Mouse (Mus musculus): ENCODE data around the gene Rrp7a.
"Not testable (repeated sequence)": the region's sequence is repeated elsewhere in the genome, so short reads cannot be mapped to it uniquely, and the experiment has no call there.

Rrp7a gene

GRCm38 (mm10) chr15:83156929-83157666, 34.5 kb upstream of the Rrp7a start:
- DNase-seq (ENCODE audit: low read depth, low spot score): no peak

- DNase-seq (ENCODE audit: low read depth, low spot score): no peak
Observed at GRCm38 (mm10) chr15:83155672-83156419, 33.2 kb upstream of the Rrp7a start.

GRCm38 (mm10) chr15:83154309-83154708, 31.7 kb upstream of the Rrp7a start:
- DNase-seq (ENCODE audit: low read depth, low spot score): no peak

GRCm38 (mm10) chr15:83150694-83151093, 28.1 kb upstream of the Rrp7a start:
- no peak for DNase-seq (ENCODE audit: low read depth, low spot score)

GRCm38 (mm10) chr15:83150073-83150442, 27.5 kb upstream of the Rrp7a start:
- peak; percentile 48 for DNase-seq (ENCODE audit: low read depth, low spot score)

GRCm38 (mm10) chr15:83149196-83150072, 26.8 kb upstream of the Rrp7a start, which contains the start of gene Poldip3:
Gene Poldip3 (minus strand): TSS chr15:83149384.
- DNase-seq (ENCODE audit: low read depth, low spot score): peak; percentile 99

GRCm38 (mm10) chr15:83148801-83149195, 26.2 kb upstream of the Rrp7a start:
- DNase-seq (ENCODE audit: low read depth, low spot score): no peak

GRCm38 (mm10) chr15:83148395-83148794, 25.8 kb upstream of the Rrp7a start:
- DNase-seq (ENCODE audit: low read depth, low spot score): peak; percentile 35

GRCm38 (mm10) chr15:83145541-83145940, 22.9 kb upstream of the Rrp7a start:
- DNase-seq (ENCODE audit: low read depth, low spot score): no peak

GRCm38 (mm10) chr15:83142861-83143260, 20.3 kb upstream of the Rrp7a start:
- DNase-seq (ENCODE audit: low read depth, low spot score): no peak

- no peak for DNase-seq (ENCODE audit: low read depth, low spot score)
Observed at GRCm38 (mm10) chr15:83135654-83136053, 13.1 kb upstream of the Rrp7a start.

GRCm38 (mm10) chr15:83134671-83135070, 12.1 kb upstream of the Rrp7a start:
- DNase-seq (ENCODE audit: low read depth, low spot score): no peak

- DNase-seq (ENCODE audit: low read depth, low spot score): no peak
Observed at GRCm38 (mm10) chr15:83129530-83130231, 7.1 kb upstream of the Rrp7a start.

- not testable (repeated sequence) for DNase-seq (ENCODE audit: low read depth, low spot score)
Observed at GRCm38 (mm10) chr15:83127037-83127436, 4.4 kb upstream of the Rrp7a start.

- DNase-seq (ENCODE audit: low read depth, low spot score): no peak
Observed at GRCm38 (mm10) chr15:83126582-83126981, 4.0 kb upstream of the Rrp7a start.

- no peak for DNase-seq (ENCODE audit: low read depth, low spot score)
Observed at GRCm38 (mm10) chr15:83124625-83125024, 2.0 kb upstream of the Rrp7a start.

- peak; percentile 40 for DNase-seq (ENCODE audit: low read depth, low spot score)
Observed at GRCm38 (mm10) chr15:83121709-83122565, 664 bp downstream of the Rrp7a start.

GRCm38 (mm10) chr15:83118360-83118759, 4.2 kb downstream of the Rrp7a start:
- DNase-seq (ENCODE audit: low read depth, low spot score): no peak

- DNase-seq (ENCODE audit: low read depth, low spot score): no peak
Observed at GRCm38 (mm10) chr15:83115071-83115470, 7.5 kb downstream of the Rrp7a start.

GRCm38 (mm10) chr15:83114106-83114505, 8.5 kb downstream of the Rrp7a start:
- no peak for DNase-seq (ENCODE audit: low read depth, low spot score)

Data from c-Kit-negative CD71-positive TER-119-positive erythroid progenitor cells, embryonic 14.5 days (primary cell).